Mouse (Mus musculus) kidney, postnatal 14 days (tissue): Measurements from ENCODE around the gene Plpp6.
"Not testable (repeated sequence)": the region's sequence is repeated elsewhere in the genome, so short reads cannot be mapped to it uniquely, and the experiment has no call there.

Experiments
- DNase-seq: peaks from one replicate; pipeline ENCODE4 v3.0.0; 2022; ENCODE audit warnings: mixed read lengths

The Plpp6 gene

DNA sequence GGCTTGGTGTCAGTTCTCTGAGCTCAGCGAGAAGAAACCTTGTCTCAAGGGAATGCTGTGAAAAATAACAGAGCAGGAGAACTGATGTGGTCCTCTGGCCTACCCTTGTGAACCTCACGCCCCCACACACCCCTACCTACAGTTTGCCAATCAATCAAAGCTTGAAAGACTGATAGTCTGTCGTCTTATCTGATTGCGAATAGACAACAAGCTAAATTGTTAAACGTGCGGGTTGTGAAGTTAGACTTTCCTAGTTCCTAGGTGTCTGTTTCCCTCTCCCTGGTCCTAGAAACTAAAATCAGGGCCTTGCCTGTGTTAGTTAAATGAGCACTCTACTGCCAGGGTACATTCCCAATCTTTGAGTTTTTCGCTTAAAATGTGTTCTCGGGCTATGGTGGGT lies 25.8 kb downstream of the Plpp6 start:
- DNase-seq = no peak

DNA sequence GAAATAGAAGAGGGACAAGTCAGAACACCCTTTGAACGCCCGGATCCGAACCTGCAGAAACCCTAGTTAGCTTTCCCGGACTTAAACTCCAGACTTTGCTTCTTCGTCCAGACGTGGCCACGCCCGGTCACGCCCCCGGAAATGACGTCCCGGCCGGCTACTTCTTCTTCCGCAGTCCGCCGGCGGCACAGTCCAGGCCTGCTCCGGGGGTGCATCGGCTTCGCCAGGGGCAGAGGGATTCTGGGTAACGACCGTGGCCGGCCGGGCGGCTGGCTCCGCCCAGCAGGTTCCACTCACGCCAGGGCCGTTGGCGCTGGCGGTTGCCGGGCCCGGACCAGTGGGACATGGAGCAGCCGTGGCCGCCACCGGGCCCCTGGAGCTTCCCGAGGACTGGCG lies 26.4 kb downstream of the Plpp6 start, which contains the start of gene Cdc37l1:
TSS of gene Cdc37l1 (plus strand) at position 159 of the 396 bp plus-strand sequence.
- peak; percentile 99 for DNase-seq

DNA sequence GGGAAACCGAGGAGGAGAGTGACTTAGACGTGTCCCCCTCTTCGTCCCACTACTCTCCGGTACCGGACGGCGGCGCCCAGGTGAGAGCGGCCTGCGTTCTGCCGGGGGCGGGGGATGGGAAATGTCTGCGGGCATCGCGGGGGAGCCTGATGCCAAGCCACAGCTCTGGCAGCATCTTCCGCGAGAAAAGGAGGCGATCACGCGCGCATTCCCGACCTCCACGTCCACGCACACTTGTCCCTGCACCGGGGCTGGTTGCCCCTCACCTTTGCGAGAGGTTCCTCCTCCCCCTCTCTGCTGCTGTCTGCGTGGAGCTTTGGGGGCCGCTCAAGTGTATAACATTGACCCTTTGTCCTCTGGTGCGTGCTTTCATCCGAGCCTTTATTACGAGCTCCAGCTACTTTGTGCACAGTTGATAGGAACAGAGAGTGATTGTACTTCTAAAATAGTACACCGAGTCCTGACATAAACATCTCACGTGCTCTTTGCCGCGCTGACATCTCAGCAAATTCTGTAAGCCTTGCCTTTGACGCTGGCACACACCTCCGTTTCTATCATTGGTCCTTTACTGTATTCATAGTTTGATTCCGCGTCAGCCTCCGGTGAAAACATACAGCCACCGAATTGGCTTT lies 27.0 kb downstream of the Plpp6 start:
- peak; percentile 67 for DNase-seq

DNA sequence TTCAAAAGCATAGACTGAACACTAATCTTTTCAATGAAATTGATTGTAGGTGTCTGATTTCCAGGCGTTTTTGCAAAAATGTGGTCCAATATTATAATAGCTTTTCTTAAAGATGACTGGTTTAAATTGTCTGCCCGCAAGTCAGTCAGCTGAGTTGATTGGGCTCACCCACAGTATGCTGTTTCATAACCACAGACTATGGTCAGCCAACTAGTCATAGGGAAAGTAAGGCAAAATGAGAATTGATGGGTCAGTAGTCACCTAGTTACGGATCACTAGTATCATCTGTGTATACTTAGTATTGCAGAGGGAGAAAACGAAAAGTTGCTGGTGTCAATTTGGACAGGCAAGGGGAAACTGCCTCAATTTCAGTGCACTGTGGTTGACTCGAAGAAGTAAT lies 27.6 kb downstream of the Plpp6 start:
- DNase-seq = no peak

DNA sequence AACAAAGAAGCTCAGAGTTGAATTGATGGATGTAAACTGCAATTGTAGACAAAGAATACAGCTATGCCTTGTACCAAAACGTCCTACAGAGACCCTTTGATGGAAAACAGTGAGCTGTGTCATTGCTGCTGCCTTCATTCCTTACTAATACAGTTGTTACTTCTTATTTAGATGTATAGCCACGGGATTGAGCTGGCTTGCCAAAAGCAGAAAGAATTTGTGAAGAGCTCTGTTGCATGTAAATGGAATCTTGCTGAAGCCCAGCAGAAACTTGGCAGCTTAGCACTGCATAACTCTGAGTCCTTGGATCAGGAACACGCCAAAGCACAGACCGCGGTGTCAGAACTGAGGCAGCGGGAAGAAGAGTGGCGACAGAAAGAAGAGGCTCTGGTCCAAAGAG lies 31.1 kb downstream of the Plpp6 start:
- DNase-seq = no peak

DNA sequence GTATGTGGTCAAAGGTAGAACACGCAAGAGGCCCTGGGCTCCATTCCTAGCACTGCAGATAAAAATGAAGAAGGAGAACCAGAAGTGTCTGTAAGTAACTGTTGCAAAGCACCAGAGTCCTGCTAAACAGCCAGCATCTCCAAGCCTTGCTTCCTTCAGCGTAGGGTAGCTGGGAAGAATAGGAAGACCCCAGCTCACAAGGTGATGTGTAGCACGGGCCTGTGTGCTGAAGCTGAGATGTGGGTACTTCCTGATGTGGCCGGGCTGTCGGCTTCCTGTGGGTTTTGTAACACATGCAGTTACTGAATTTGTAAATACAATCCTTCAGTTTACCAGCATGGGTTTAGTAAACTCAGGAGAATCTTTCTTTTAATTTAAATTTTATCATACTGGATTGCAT lies 31.6 kb downstream of the Plpp6 start:
- no peak for DNase-seq

DNA sequence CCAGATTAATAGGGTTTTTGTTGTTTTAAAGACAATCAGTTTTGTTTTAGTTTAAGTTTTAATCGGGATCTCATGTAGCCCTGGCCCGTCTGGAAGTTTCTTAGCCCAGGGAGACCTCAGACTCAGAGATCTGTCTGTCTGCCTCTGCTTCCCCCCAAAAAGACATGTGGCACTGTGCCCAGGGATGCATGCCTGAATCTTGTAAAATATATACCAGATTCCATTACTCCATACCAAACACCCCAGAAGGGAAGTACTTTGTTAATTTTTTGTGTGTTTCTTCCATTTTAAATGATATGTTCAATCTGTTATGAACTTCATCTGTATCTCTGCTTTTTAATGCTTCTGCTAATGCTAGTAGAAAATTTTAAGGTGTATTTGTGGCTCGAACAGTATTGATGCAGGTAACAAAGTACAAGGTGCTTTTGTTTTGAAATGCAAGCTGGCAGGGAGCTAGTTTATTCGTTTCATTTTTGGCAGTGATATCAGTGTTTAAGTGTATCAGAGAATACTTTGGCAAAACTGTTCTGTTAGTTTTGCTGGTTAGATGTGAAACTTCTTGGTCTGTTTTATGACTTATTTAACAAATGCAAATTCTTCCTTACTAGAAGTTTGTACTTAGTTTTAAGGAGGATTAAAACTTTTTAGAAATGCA lies 34.4 kb downstream of the Plpp6 start:
- no peak for DNase-seq

DNA sequence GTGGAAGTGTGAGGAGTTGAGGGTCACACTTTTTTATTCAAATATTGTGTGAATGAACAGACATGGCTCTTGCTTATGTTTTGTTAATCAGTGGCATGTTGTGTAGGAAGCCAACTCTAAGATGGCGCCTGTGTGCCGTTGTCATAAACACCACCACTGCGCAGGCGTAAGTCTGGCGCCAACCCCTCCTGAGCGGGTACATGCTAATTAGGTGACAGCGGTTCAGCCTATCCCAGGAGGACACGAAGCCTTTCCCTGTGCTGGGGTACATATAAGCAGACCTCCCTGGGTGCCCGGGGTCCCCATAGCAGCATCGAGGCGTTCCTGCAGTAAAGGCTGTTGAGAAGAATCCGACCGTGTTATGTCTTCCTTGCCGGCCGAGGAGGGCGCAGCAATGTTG lies 36.6 kb downstream of the Plpp6 start:
- not testable (repeated sequence) for DNase-seq

DNA sequence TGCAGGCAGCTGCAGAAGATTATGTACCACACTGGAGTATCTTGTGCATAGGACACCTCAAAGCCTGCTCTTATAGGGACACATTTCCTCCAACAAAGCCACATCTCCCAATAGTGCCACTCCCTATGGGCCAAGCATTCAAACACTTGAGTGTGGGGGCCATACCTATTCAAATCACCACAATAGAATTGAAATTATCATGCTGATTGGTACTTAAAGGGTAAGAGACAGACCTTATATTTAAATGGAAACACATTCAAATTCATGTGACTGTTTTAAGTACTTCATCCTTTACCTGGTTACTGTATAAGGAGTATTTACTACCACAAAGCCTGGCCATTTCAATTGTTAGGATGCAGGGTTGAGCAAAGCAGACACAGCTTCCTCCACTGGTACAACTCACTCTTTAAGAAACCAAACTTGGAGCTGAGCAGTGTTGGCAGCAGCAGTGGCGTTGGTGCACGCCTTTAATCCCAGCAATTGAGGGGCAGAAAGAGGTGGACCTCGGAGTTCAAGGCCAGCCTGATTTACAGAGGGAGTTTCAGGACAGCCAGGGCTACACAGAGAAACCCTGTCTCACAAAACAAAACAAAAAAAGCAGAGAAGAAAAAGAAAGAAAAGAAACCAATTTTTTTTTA lies 44.4 kb downstream of the Plpp6 start:
- DNase-seq = no peak

DNA sequence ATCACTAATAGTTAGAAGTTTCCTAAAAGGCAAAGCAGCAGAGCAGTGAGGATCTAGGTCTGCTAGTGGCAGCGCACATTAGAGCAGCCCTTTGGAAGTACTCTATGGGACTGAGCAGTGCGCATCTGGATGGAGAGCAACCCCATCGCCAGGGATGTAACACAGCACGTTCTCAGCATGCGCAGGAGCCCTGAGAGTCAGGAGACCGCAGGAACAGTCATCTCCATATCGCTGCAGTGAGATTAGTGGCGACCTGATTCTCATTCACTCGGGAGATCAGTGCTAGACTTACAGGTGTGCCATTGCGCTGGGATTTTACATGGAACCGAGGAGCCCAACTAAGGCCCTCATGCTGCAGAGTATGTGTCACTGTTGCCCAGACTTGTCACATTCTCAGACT lies 45.3 kb downstream of the Plpp6 start:
- no peak for DNase-seq

DNA sequence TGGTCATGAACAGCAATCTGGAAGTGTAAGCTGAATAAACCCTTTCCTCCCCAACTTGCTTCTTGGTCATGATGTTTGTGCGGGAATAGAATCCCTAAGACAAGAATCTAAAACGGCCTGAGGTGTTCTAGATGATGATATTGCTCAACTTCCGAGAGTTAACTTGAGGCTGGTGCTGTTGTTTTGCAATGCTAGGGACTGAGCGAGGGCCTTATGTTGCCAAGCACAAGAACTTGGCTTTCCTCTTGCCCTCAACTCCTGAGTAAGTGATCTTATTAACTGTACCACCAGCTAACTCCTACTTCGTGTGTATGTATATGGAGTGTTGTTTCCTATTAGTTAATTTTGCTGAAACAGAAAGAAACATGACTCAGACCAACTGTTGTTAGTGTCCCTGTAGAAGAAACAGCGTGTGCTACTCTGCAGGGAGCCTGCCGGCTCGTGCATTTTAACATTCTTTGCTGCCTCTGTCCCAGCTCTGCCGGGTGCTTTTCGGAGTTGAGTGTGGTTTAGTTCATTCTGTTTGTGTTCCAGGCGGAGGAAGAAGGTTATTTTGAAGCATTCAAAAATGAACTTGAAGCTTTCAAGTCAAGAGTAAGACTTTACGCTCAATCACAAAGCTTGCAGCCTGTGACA lies 47.7 kb downstream of the Plpp6 start:
- DNase-seq = no peak

DNA sequence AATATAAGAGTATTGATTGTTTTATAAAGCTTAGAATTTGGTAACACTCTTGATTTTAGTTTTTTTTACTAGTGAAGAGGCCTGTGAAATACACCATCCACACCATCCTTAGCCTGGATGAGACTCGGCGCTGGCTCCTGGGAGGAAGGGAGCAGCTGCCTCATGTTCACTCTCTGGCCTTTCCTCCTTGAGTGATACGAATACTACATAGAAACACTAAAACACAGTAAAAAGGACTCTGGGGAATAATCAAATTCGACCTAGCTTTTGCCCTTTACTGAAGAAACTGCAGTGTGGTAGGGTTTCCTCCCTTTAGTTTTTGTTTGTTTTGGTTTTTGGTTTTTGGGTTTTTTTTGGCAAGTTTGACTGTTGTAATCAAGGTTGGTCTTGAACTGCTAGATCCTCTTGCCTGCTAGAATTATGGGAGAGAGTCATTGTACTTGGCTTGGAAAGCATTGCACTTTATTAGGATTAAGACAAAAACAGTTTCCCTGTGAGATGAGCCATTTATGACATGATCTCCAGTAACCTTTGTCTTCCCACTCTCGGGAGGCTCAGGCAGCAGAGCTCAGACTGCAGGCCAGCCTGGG lies 50.8 kb downstream of the Plpp6 start:
- peak; percentile 40 for DNase-seq

DNA sequence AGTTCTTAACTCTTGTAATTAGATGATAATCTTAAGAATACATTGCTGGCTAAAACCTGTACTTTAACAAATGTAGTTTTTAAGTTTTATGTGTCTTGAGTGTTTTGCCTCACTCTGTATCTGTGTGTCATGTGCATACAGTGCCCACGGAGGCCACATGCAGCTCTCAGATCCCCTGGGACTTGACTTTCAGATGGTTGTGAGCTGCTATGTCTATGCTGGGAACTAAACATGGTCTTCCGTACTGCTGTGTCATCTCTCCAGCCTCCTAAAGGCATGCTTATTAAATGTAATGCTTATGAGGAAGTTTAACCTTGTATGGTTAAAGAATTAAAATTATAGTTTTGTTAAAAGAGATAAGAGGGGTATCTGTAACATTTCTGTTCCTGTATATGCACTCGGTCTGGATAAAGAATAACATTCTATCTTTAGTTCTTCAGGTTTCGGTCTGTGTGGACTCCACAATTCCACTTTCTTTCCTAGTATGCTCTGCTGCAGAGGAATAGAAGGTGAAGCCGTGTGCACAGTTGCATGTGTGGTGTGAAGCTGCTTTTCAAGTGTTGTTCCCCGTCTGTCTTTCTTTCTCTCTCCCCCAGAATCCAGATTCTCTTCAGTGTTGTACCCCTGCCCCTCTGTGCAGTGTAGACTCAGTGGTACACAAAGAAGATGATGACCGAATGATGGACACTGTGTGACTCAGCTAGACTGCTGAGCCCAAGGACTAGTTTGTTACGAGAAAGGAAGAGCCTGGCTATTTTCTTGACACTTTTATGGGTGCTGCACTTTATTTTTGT lies 51.9 kb downstream of the Plpp6 start:
- no peak for DNase-seq

DNA sequence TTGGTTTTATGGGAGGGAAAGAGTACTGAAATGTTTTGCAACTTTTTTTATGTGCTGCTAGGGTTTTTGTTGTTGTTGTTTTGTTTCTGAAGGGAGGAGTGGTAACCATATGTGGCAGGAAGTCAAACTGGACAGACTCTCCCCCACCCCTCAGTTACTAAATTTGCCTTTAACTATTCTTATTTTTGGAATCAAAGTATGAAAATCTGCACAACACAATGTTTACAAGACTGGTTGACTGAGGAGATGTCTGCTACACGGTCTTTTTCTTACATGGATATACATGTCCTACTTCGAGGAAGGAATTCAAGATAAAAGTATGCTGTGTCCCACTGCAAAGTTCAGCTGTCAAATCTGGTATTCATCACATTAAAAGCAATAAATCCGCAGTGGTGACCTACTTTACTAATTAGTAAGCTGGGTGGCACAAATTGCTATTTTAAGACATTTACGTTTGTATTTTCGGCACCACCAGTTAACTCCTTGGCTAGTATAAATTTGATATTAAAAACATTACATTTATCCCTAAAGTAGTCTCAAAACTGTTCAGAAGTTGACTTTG lies 52.5 kb downstream of the Plpp6 start:
- peak; percentile 38 for DNase-seq
